Mouse (Mus musculus) left cerebral cortex, adult 18-20 months (tissue): ENCODE data around the gene 9830107B12Rik. TPM values are rescaled to one million over a fixed set of nuclear protein-coding genes. Genes with fewer than 3 reads are reported as not detected.

Source experiments
- DNase-seq, 2 experiments: peaks; one replicate each; pipeline ENCODE4 v3.0.0; 2021 to 2022; ENCODE audit warnings: low spot score in 2 of 2, mixed read lengths in 1 of 2
- total RNA-seq, 2 experiments: library from RNA; stranded (reverse); gene quantifications; 2 replicates each; pipeline ENCODE4 v1.2.3; 2021

9830107B12Rik gene
- total RNA-seq, 2 experiments from 2014 or later = not detected

GRCm38 (mm10) chr17:48094820-48095680 lies 51.0 kb downstream of the 9830107B12Rik start:
- DNase-seq = no peak

GRCm38 (mm10) chr17:48093286-48093817 lies 52.7 kb downstream of the 9830107B12Rik start:
- DNase-seq = no peak

- no peak for DNase-seq
Measured at GRCm38 (mm10) chr17:48090305-48090704, 55.8 kb downstream of the 9830107B12Rik start.

- no peak for DNase-seq
Measured at GRCm38 (mm10) chr17:48089446-48089845, 56.6 kb downstream of the 9830107B12Rik start.

GRCm38 (mm10) chr17:48089019-48089418 lies 57.0 kb downstream of the 9830107B12Rik start, which contains the start of gene 1700067P10Rik:
Gene 1700067P10Rik (plus strand): TSS chr17:48089319.
- no peak for DNase-seq

GRCm38 (mm10) chr17:48080626-48081025 lies 65.4 kb downstream of the 9830107B12Rik start:
- no peak for DNase-seq

Other genes with a start within 250 kb of the 9830107B12Rik start
- gene Foxp4, start 221.6 kb downstream of the 9830107B12Rik start, total RNA-seq = 10 to 100 TPM; 47.6 to 47.8 TPM
- gene 1700122O11Rik, start 108.0 kb downstream of the 9830107B12Rik start, total RNA-seq = not detected
- not detected for gene 1700067P10Rik, start 56.9 kb downstream of the 9830107B12Rik start, total RNA-seq
- gene A530064D06Rik, start 21.0 kb upstream of the 9830107B12Rik start, total RNA-seq = not detected
- gene Trem1, start 86.5 kb upstream of the 9830107B12Rik start, total RNA-seq = not detected
- gene Trem3, start 101.5 kb upstream of the 9830107B12Rik start, total RNA-seq = not detected
- gene Treml4, start 118.0 kb upstream of the 9830107B12Rik start, total RNA-seq = under 1 TPM in 1 of 2 experiments, not detected in 1; 0.72 TPM
- gene Treml2, start 153.2 kb upstream of the 9830107B12Rik start, total RNA-seq = under 1 TPM; 0.52 to 0.63 TPM
- gene B430306N03Rik, start 169.9 kb upstream of the 9830107B12Rik start, total RNA-seq = under 1 TPM; 0.09 to 0.12 TPM
- 10 to 100 TPM in 1 of 2 experiments, 1 to 10 TPM in 1; 9.6 to 12.1 TPM for gene Trem2, start 200.1 kb upstream of the 9830107B12Rik start, total RNA-seq
- under 1 TPM; 0.42 to 0.46 TPM for gene Treml1, start 213.6 kb upstream of the 9830107B12Rik start, total RNA-seq